13 mouse cellular contexts compared by ENCODE assay signal in the genomic region with DNA sequence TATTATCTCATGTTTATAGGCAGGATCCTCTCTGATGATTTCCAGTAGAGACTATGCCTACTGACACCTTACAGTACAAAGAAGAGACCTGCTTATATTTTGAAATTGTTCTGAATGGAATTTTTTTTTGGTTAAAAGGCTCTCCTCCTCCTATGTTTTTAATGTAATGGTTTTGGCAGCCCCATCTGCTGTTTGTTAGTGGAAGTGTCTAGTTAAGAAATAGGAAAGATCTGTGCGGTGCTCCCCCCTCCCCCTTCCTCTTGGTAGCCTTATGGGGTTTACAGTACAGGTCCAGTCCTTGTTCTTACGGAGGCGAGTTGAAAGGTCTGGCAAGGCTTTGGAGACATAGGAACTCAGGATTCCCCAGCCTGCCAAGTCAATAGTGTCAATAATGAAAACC.
DNase-seq lines count a peak whose midpoint lies in the region; ATAC-seq and TF ChIP-seq lines count a peak whose summit lies in the region.
"Had no signal": no experiment of that assay in that cellular context is flagged by ENCODE, and none has a peak within 500 bp of the region (broad histone marks: within the 10 kb centered on the region; RNA-seq: fewer than 3 reads in every experiment).

No protein-coding gene starts in this region.

- DNase-seq in cerebellum, postnatal 10 days, result peak; percentile 34 to 38
- no peak for DNase-seq in cerebellum, adult 9-11 months
- DNase-seq in hindbrain, postnatal 0 days (ENCODE audit: low spot score), result peak; percentile 70
- peak; percentile 31 for DNase-seq in lung, postnatal 0 days (ENCODE audit: low spot score)
- DNase-seq in lung, adult 18-20 months, result no peak
- DNase-seq in embryonic facial prominence, embryonic 11.5 days (ENCODE audit: low spot score), result peak; percentile 68
- DNase-seq: cerebellum, postnatal 25 days; lung, postnatal 4 days had no signal

- H3K36me3 ChIP-seq in hindbrain, postnatal 0 days (ENCODE audit: insufficient read depth, low read length), result no peaks in the 10 kb centered on the region
- no peaks in the 10 kb centered on the region for H3K36me3 ChIP-seq in hindbrain, embryonic 12.5 days
- no peaks in the 10 kb centered on the region for H3K36me3 ChIP-seq in lung, postnatal 0 days (ENCODE audit: insufficient read depth, low read length)
- H3K36me3 ChIP-seq in embryonic facial prominence, embryonic 11.5 days (replicated peaks; ENCODE audit: control insufficient read depth, insufficient read depth, low read depth, low read length), result no peaks in the 10 kb centered on the region
- no peaks in the 10 kb centered on the region for H3K36me3 ChIP-seq in intestine, embryonic 16.5 days (ENCODE audit: control insufficient read depth, insufficient read depth, low read length)
- H3K36me3 ChIP-seq: hindbrain, embryonic 15.5 days; liver, embryonic 12.5 days had no signal

- peaks cover 25% of the 10 kb centered on the region for H3K4me1 ChIP-seq in hindbrain, postnatal 0 days (ENCODE audit: insufficient read depth, low read length)
- H3K4me1 ChIP-seq in hindbrain, embryonic 12.5 days, result peaks cover 48% of the 10 kb centered on the region
- H3K4me1 ChIP-seq in lung, postnatal 0 days (ENCODE audit: insufficient read depth, low read depth, low read length), result peaks cover 5% of the 10 kb centered on the region; the same call in 1 of the 2 replicates
- H3K4me1 ChIP-seq in embryonic facial prominence, embryonic 11.5 days (ENCODE audit: control insufficient read depth, insufficient read depth, low read length), result peaks cover 7% of the 10 kb centered on the region
- H3K4me1 ChIP-seq in intestine, embryonic 16.5 days (ENCODE audit: control insufficient read depth, insufficient read depth, low read length), result peaks cover 9% of the 10 kb centered on the region
- H3K4me1 ChIP-seq: liver, embryonic 12.5 days had no signal

- no peak for TF ChIP-seq EP300 in lung, postnatal 0 days (IDR thresholded peaks at IDR 0.05)

- no peak overlapping the region for H3K4me2 ChIP-seq in hindbrain, postnatal 0 days (ENCODE audit: low read depth, low read length)
- no peak overlapping the region for H3K4me2 ChIP-seq in hindbrain, embryonic 12.5 days (replicated peaks)
- no peak overlapping the region for H3K4me2 ChIP-seq in lung, postnatal 0 days (replicated peaks; ENCODE audit: low read depth, low read length)
- H3K4me2 ChIP-seq in embryonic facial prominence, embryonic 11.5 days (ENCODE audit: low read depth, low read length), result no peak overlapping the region
- no peak overlapping the region for H3K4me2 ChIP-seq in intestine, embryonic 16.5 days (ENCODE audit: low read depth, low read length)
- H3K4me2 ChIP-seq: hindbrain, embryonic 15.5 days; liver, embryonic 12.5 days had no signal

- H3K9me3 ChIP-seq in hindbrain, postnatal 0 days (ENCODE audit: low read length), result no peaks in the 10 kb centered on the region
- no peaks in the 10 kb centered on the region for H3K9me3 ChIP-seq in hindbrain, embryonic 12.5 days (replicated peaks)
- H3K9me3 ChIP-seq in lung, postnatal 0 days (ENCODE audit: low read length), result no peaks in the 10 kb centered on the region
- H3K9me3 ChIP-seq in embryonic facial prominence, embryonic 11.5 days (replicated peaks; ENCODE audit: control insufficient read depth, low read length), result no peaks in the 10 kb centered on the region
- H3K9me3 ChIP-seq in intestine, embryonic 16.5 days (ENCODE audit: control insufficient read depth, low read length), result no peaks in the 10 kb centered on the region
- H3K9me3 ChIP-seq: hindbrain, embryonic 15.5 days; liver, embryonic 12.5 days had no signal

- no peak overlapping the region for H3K9ac ChIP-seq in hindbrain, postnatal 0 days (replicated peaks; ENCODE audit: low read length)
- H3K9ac ChIP-seq in hindbrain, embryonic 12.5 days, result no peak overlapping the region
- H3K9ac ChIP-seq in lung, postnatal 0 days (replicated peaks; ENCODE audit: low read depth), result no peak overlapping the region
- no peak overlapping the region for H3K9ac ChIP-seq in embryonic facial prominence, embryonic 11.5 days (replicated peaks; ENCODE audit: low read length)
- no peak overlapping the region for H3K9ac ChIP-seq in intestine, embryonic 16.5 days (ENCODE audit: low read depth, low read length)
- H3K9ac ChIP-seq: hindbrain, embryonic 15.5 days; liver, embryonic 12.5 days had no signal

- 41% methylated on average over 3 of the region's 3 CpGs for WGBS in hindbrain, postnatal 0 days
- 58% methylated on average over 3 of the region's 3 CpGs for WGBS in hindbrain, embryonic 12.5 days
- 52% methylated on average over 3 of the region's 3 CpGs for WGBS in lung, postnatal 0 days
- WGBS in embryonic facial prominence, embryonic 11.5 days, result 59% methylated on average over 3 of the region's 3 CpGs
- WGBS in intestine, embryonic 16.5 days, result 59% methylated on average over 3 of the region's 3 CpGs

- TF ChIP-seq CTCF in hindbrain, postnatal 0 days (IDR thresholded peaks at IDR 0.05; ENCODE audit: low read depth), result peak; percentile 61
- TF ChIP-seq CTCF in lung, postnatal 0 days (IDR thresholded peaks at IDR 0.05), result peak; percentile 34; the same call in 1 of the 2 replicates

- no peak overlapping the region for H3K4me3 ChIP-seq in hindbrain, postnatal 0 days (ENCODE audit: low read length)
- no peak overlapping the region for H3K4me3 ChIP-seq in hindbrain, embryonic 12.5 days
- no peak overlapping the region for H3K4me3 ChIP-seq in lung, postnatal 0 days (ENCODE audit: low read depth, low read length)
- H3K4me3 ChIP-seq in embryonic facial prominence, embryonic 11.5 days (ENCODE audit: low read depth, low read length), result no peak overlapping the region
- no peak overlapping the region for H3K4me3 ChIP-seq in intestine, embryonic 16.5 days (ENCODE audit: low read length)
- H3K4me3 ChIP-seq: erythroblast, embryonic 14.5 days; hindbrain, embryonic 15.5 days; liver, embryonic 12.5 days had no signal

- H3K27me3 ChIP-seq in hindbrain, postnatal 0 days (ENCODE audit: insufficient read depth, low read length), result no peaks in the 10 kb centered on the region
- H3K27me3 ChIP-seq in hindbrain, embryonic 12.5 days, result no peaks in the 10 kb centered on the region
- no peaks in the 10 kb centered on the region for H3K27me3 ChIP-seq in lung, postnatal 0 days (replicated peaks; ENCODE audit: insufficient read depth, low read length)
- H3K27me3 ChIP-seq in embryonic facial prominence, embryonic 11.5 days (ENCODE audit: control insufficient read depth, insufficient read depth, low read length), result no peaks in the 10 kb centered on the region
- H3K27me3 ChIP-seq in intestine, embryonic 16.5 days (replicated peaks; ENCODE audit: control insufficient read depth, insufficient read depth, low read length), result no peaks in the 10 kb centered on the region
- H3K27me3 ChIP-seq: hindbrain, embryonic 15.5 days; liver, embryonic 12.5 days had no signal

- no peak for ATAC-seq in hindbrain, postnatal 0 days
- no peak for ATAC-seq in hindbrain, embryonic 12.5 days (ENCODE audit: low FRiP score)
- no peak for ATAC-seq in lung, postnatal 0 days
- ATAC-seq in embryonic facial prominence, embryonic 11.5 days (replicated peaks; ENCODE audit: insufficient number of reproducible peaks, low FRiP score, low TSS enrichment, low read depth), result no peak
- no peak for ATAC-seq in intestine, embryonic 16.5 days
- ATAC-seq: liver, embryonic 12.5 days had no signal

- no peak overlapping the region for H3K27ac ChIP-seq in hindbrain, postnatal 0 days
- H3K27ac ChIP-seq in hindbrain, embryonic 12.5 days, result no peak overlapping the region
- no peak overlapping the region for H3K27ac ChIP-seq in lung, postnatal 0 days (ENCODE audit: low read length)
- no peak overlapping the region for H3K27ac ChIP-seq in embryonic facial prominence, embryonic 11.5 days (replicated peaks; ENCODE audit: low read depth, low read length)
- H3K27ac ChIP-seq in intestine, embryonic 16.5 days (ENCODE audit: low read length), result no peak overlapping the region
- H3K27ac ChIP-seq: liver, embryonic 12.5 days had no signal

Comparison
In these comparisons a context has a peak if more than half of its experiments do, and no peak if none do; other contexts are left out.
1. DNase-seq: peak in cerebellum, postnatal 10 days (2 of 2), hindbrain, postnatal 0 days (single experiment), lung, postnatal 0 days (single experiment) and embryonic facial prominence, embryonic 11.5 days (single experiment); none in cerebellum, adult 9-11 months (single experiment) and lung, adult 18-20 months (0 of 2).